Mouse (Mus musculus) kidney, adult 2 months (tissue): ENCODE measurements at regions not wholly inside any gene's neighbourhood (a gene's known extent, or its start where the extent isn't known, plus 50 kb on each side); places are given as distances from the start of the nearest gene placed in this dataset.

Experiments used
- DNase-seq: peaks from one replicate; pipeline ENCODE4 v3.0.0; 2021
- H3K27ac ChIP-seq: fragments of 200-500 bp; 2 replicates; pipeline ENCODE4 v1.5.1; 2012; ENCODE audit warnings: low read depth, low read length, control low read depth, inconsistent platforms; ENCODE audit not compliant: insufficient read depth
- H3K27me3 ChIP-seq: fragments of 200-500 bp; replicated peaks from 2 replicates; pipeline ENCODE4 v1.6.1; 2012; ENCODE audit warnings: mild to moderate bottlenecking, moderate library complexity, low read length, inconsistent platforms; ENCODE audit not compliant: control insufficient read depth, insufficient read depth
- H3K36me3 ChIP-seq: fragments of 200-500 bp; 2 replicates; pipeline ENCODE4 v1.6.1; 2012; ENCODE audit warnings: mild to moderate bottlenecking, moderate library complexity, low read length, inconsistent platforms; ENCODE audit not compliant: control insufficient read depth, insufficient read depth
- H3K4me1 ChIP-seq: fragments of 200-500 bp; 2 replicates; pipeline ENCODE4 v1.6.1; 2011; ENCODE audit warnings: low read length; ENCODE audit not compliant: control insufficient read depth, insufficient read depth
- H3K4me3 ChIP-seq: fragments of 200-500 bp; 2 replicates; pipeline ENCODE4 v1.5.1; 2011; ENCODE audit warnings: mild to moderate bottlenecking, low read depth, low read length, control low read depth; ENCODE audit not compliant: insufficient read depth
- CTCF ChIP-seq: fragments of 200-500 bp; conservative IDR thresholded peaks from 2 replicates; pipeline ENCODE4 v1.5.1; 2011; ENCODE audit warnings: low read depth, mild to moderate bottlenecking, control low read depth, low read length, moderate library complexity, mixed read lengths; ENCODE audit not compliant: insufficient read depth, insufficient read length
- POLR2A ChIP-seq: fragments of 200-500 bp; IDR thresholded peaks from one replicate; pipeline ENCODE4 v1.6.1; 2011; ENCODE audit warnings: low read depth, low read length, control low read depth
- WGBS: fragments of 180-500 bp; shearing (Covaris S2); methylation state at CpG from one replicate; pipeline ENCODE4 v1.1.7; 2018; 5-methylcytosine and 5-hydroxymethylcytosine counted together

- Histone ChIP-seq H3K27ac (no peak overlapping the region), H3K4me1 (no peaks in the 10 kb centered on the region), H3K27me3 (no peaks in the 10 kb centered on the region), H3K4me3 (no peak overlapping the region), H3K36me3 (no peaks in the 10 kb centered on the region)
- TF ChIP-seq CTCF (no peak), POLR2A (no peak)
- DNase-seq = no peak
- 93% methylated on average over 3 of the region's 3 CpGs for WGBS
These were observed 390.1 kb downstream of the Rab38 start for GRCm38 (mm10) chr7:88820204-88820603.

- H3K4me3 ChIP-seq = no peak overlapping the region
- H3K4me1 ChIP-seq = no peaks in the 10 kb centered on the region
- 54% methylated on average over 2 of the region's 2 CpGs for WGBS
- H3K27me3 ChIP-seq = no peaks in the 10 kb centered on the region
- no peak for DNase-seq
- H3K27ac ChIP-seq = no peak overlapping the region
- TF ChIP-seq POLR2A (no peak), CTCF (no peak)
- H3K36me3 ChIP-seq = no peaks in the 10 kb centered on the region
These were observed 396.4 kb downstream of the Rab38 start for GRCm38 (mm10) chr7:88826498-88826897.

- no peaks in the 10 kb centered on the region for H3K4me1 ChIP-seq
- H3K27me3 ChIP-seq = no peaks in the 10 kb centered on the region
- WGBS = 76% methylated on average over 4 of the region's 4 CpGs
- no peak for DNase-seq
- H3K4me3 ChIP-seq = no peak overlapping the region
- TF ChIP-seq POLR2A (no peak), CTCF (no peak)
- H3K36me3 ChIP-seq = no peaks in the 10 kb centered on the region
- H3K27ac ChIP-seq = no peak overlapping the region
These were observed 418.0 kb downstream of the Rab38 start for GRCm38 (mm10) chr7:88847946-88848524.
